Mouse (Mus musculus) MEL (cell line): ENCODE measurements around the gene Rragd. TPM values are rescaled to one million over a fixed set of nuclear protein-coding genes. Genes with fewer than 3 reads are reported as not detected.

Experiments
- DNase-seq: peaks from one replicate; pipeline ENCODE4 v3.0.0; 2011; ENCODE audit warnings: low read depth, low spot score
- H3K27ac ChIP-seq: 2 replicates; pipeline ENCODE4 v1.5.1; 2012; ENCODE audit warnings: low read depth, mild to moderate bottlenecking, control low read depth, low read length, moderate library complexity; ENCODE audit not compliant: control insufficient read depth
- H3K27me3 ChIP-seq, 2 experiments: fragments of 150-350 bp in 1 of 2; sonication (generic) in 1 of 2; 2 replicates each; pipeline ENCODE4 v1.6.1; 2012; ENCODE audit warnings: low read length in 2 of 2, mild to moderate bottlenecking in 2 of 2, improper control_type of control experiment in 1 of 2, moderate library complexity in 1 of 2; ENCODE audit not compliant: insufficient read depth in 2 of 2, control insufficient read depth in 1 of 2
- H3K36me3 ChIP-seq, 2 experiments: 2 replicates each; pipeline ENCODE4 v1.6.1; 2012 to 2014; ENCODE audit warnings: low read length in 2 of 2, improper control_type of control experiment in 1 of 2, inconsistent platforms in 1 of 2, mild to moderate bottlenecking in 1 of 2; ENCODE audit not compliant: insufficient read depth in 2 of 2, control insufficient read depth in 1 of 2
- H3K4me1 ChIP-seq, 2 experiments: fragments of 150-350 bp in 1 of 2; sonication (generic) in 1 of 2; 2 replicates each; pipeline ENCODE4 v1.6.1; 2012; ENCODE audit warnings: low read length in 2 of 2, improper control_type of control experiment in 1 of 2, mild to moderate bottlenecking in 1 of 2; ENCODE audit not compliant: insufficient read depth in 2 of 2, control insufficient read depth in 1 of 2
- H3K4me3 ChIP-seq, 2 experiments: fragments of 150-350 bp in 1 of 2; sonication (generic) in 1 of 2; 2 replicates each; pipeline ENCODE4 v1.5.1; 2012; ENCODE audit warnings: low read depth in 2 of 2, low read length in 2 of 2, mild to moderate bottlenecking in 2 of 2, moderate library complexity in 2 of 2, control low read depth in 1 of 2, improper control_type of control experiment in 1 of 2; ENCODE audit not compliant: control insufficient read depth in 1 of 2, insufficient read depth in 1 of 2
- H3K79me2 ChIP-seq: 2 replicates; pipeline ENCODE4 v1.6.1; 2012; ENCODE audit warnings: mild to moderate bottlenecking, low read length, moderate library complexity; ENCODE audit not compliant: control insufficient read depth, poor library complexity, insufficient read depth
- H3K9ac ChIP-seq: 2 replicates; pipeline ENCODE4 v1.6.1; 2012; ENCODE audit warnings: low read depth, mild to moderate bottlenecking, control low read depth, low read length, moderate library complexity; ENCODE audit not compliant: control insufficient read depth, poor library complexity, severe bottlenecking
- H3K9me3 ChIP-seq: fragments of 150-350 bp; sonication (generic); replicated peaks from 2 replicates; pipeline ENCODE4 v1.6.1; 2012; ENCODE audit warnings: mild to moderate bottlenecking, low read length, improper control_type of control experiment, moderate library complexity; ENCODE audit not compliant: insufficient read depth
- BHLHE40 ChIP-seq: IDR thresholded peaks from 2 replicates; pipeline ENCODE4 v1.6.1; 2012; ENCODE audit warnings: low read depth, mild to moderate bottlenecking, inconsistent platforms, low read length, improper control_type of control experiment, borderline replicate concordance
- CHD1 ChIP-seq: IDR thresholded peaks from 2 replicates; pipeline ENCODE4 v1.6.1; 2012; ENCODE audit warnings: low read depth, mild to moderate bottlenecking, inconsistent platforms, low read length, improper control_type of control experiment
- CHD2 ChIP-seq: IDR thresholded peaks from 2 replicates; pipeline ENCODE4 v1.6.1; 2011; ENCODE audit warnings: low read length, improper control_type of control experiment
- CTCF ChIP-seq, 3 experiments: IDR thresholded peaks in 2 of 3; conservative IDR thresholded peaks in 1 of 3; 2 replicates each; pipeline ENCODE4 v1.5.1; 2011 to 2012; ENCODE audit warnings: low read length in 3 of 3, low read depth in 2 of 3, mild to moderate bottlenecking in 2 of 3, improper control_type of control experiment in 1 of 3, inconsistent platforms in 1 of 3, mixed read lengths in 1 of 3, moderate library complexity in 1 of 3; ENCODE audit not compliant: control insufficient read depth in 1 of 3, insufficient read depth in 1 of 3, poor library complexity in 1 of 3, severe bottlenecking in 1 of 3
- MEF2A ChIP-seq: IDR thresholded peaks from 2 replicates; pipeline ENCODE4 v1.6.1; 2014; ENCODE audit warnings: low read depth, mild to moderate bottlenecking, inconsistent platforms, low read length, improper control_type of control experiment; ENCODE audit not compliant: poor library complexity, insufficient replicate concordance, severe bottlenecking; ENCODE audit errors: extremely low read depth
- MYB ChIP-seq: IDR thresholded peaks from 2 replicates; pipeline ENCODE4 v1.6.1; 2011; ENCODE audit warnings: mild to moderate bottlenecking, low read depth, low read length, improper control_type of control experiment
- NRF1 ChIP-seq: IDR thresholded peaks from 2 replicates; pipeline ENCODE4 v1.6.1; 2014; ENCODE audit warnings: low read depth, mild to moderate bottlenecking, inconsistent platforms, low read length, improper control_type of control experiment, moderate library complexity; ENCODE audit not compliant: poor library complexity, insufficient read depth, severe bottlenecking
- POLR2AphosphoS2 ChIP-seq: IDR thresholded peaks from 2 replicates; pipeline ENCODE4 v1.6.1; 2011; ENCODE audit warnings: low read length, improper control_type of control experiment
- RAD21 ChIP-seq: IDR thresholded peaks from 2 replicates; pipeline ENCODE4 v1.6.1; 2011; ENCODE audit warnings: mild to moderate bottlenecking, low read depth, low read length, improper control_type of control experiment
- SIN3A ChIP-seq: IDR thresholded peaks from 2 replicates; pipeline ENCODE4 v1.6.1; 2012; ENCODE audit warnings: low read length, improper control_type of control experiment, inconsistent platforms
- SMC3 ChIP-seq: IDR thresholded peaks from 2 replicates; pipeline ENCODE4 v1.6.1; 2011; ENCODE audit warnings: low read depth, low read length, improper control_type of control experiment
- TAL1 ChIP-seq: IDR thresholded peaks from 2 replicates; pipeline ENCODE4 v1.6.1; 2012; ENCODE audit warnings: mild to moderate bottlenecking, inconsistent platforms, low read length, moderate library complexity, mixed read lengths
- USF1 ChIP-seq: IDR thresholded peaks from 2 replicates; pipeline ENCODE4 v1.6.1; 2014; ENCODE audit warnings: low read depth, mild to moderate bottlenecking, inconsistent platforms, low read length, improper control_type of control experiment, moderate library complexity
- ZC3H11A ChIP-seq: IDR thresholded peaks from 2 replicates; pipeline ENCODE4 v1.6.1; 2012; ENCODE audit warnings: low read depth, mild to moderate bottlenecking, inconsistent platforms, low read length, improper control_type of control experiment
- ZKSCAN1 ChIP-seq: IDR thresholded peaks from 2 replicates; pipeline ENCODE4 v1.6.1; 2012; ENCODE audit warnings: low read depth, mild to moderate bottlenecking, inconsistent platforms, low read length, improper control_type of control experiment, moderate library complexity
- ZMIZ1 ChIP-seq: IDR thresholded peaks from 2 replicates; pipeline ENCODE4 v1.6.1; 2012; ENCODE audit warnings: low read depth, mild to moderate bottlenecking, inconsistent platforms, low read length, improper control_type of control experiment, moderate library complexity
- polyA plus RNA-seq, 2 experiments: library from polyadenylated mRNA; stranded (reverse) in 1 of 2; unstranded in 1 of 2; fragments of >175 nt in 1 of 2; fragments of >200 nt in 1 of 2; gene quantifications; 2 replicates each; pipeline versions ENCODE4 v1.2.1 to v1.2.4; 2012; ENCODE audit warnings: low replicate concordance in 2 of 2, low read depth in 1 of 2; ENCODE audit not compliant: insufficient read length in 2 of 2, insufficient read depth in 1 of 2, missing spikeins in 1 of 2
- total RNA-seq: library from RNA; depleted of rRNA; stranded (reverse); fragments of 300-350 nt; gene quantifications from 2 replicates; pipeline ENCODE4 v1.2.3, GENCODE M21; 2012

The Rragd gene
- total and polyA plus RNA-seq, 3 experiments: not detected

DNA sequence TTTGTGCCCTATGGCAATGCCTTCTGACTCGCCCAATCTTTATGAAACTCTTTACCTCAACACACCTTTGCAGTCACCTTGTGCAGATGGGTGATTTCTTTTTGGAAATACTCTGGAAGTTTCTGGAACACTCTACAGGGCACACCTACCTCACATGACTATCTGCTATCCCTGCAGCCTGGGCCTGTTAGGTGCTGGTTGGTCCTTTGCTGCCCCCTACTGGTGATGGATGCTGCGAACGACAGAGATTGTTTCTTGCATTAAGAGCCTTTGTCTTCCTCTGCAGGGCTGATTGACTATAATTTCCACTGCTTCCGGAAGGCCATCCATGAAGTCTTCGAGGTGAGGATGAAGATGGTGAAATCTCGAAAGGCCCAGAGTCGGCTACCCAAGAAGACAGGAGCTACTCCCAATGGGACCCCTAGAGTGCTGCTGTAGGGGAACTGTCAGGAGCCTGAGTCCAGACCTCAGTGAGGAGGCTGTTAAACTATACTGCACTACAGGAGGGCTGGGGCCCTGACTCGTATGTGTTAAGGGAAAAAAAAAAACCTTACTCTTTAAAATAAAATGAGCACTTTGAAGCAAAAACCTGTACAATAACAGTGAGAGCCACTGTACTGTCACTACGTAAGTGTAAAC lies 35.6 kb downstream of the Rragd start:
- no peak overlapping the region for H3K9ac ChIP-seq
- DNase-seq: peak; percentile 88
- no peaks in the 10 kb centered on the region for H3K36me3 ChIP-seq
- no peaks in the 10 kb centered on the region for H3K79me2 ChIP-seq
- no peaks in the 10 kb centered on the region; a peak in 1 of 4 replicates for H3K27me3 ChIP-seq
- TF ChIP-seq BHLHE40 (0 out of 2 replicates have a peak, but pooled peaks have one; percentile 41), RAD21 (peak; percentile 96), CHD1 (no peak), NRF1 (no peak), CHD2 (no peak), ZMIZ1 (no peak), CTCF (IDR thresholded peaks at IDR 0.05 in 2 of 3, conservative IDR thresholded peaks at IDR 0.05 in 1 of 3; ENCODE audit: control insufficient read depth in 1 of 3, insufficient read depth in 1 of 3, low read depth in 2 of 3, low read length in 3 of 3, poor library complexity in 1 of 3, severe bottlenecking in 1 of 3) (peak; percentile 93 to 98 (median 93)), MYB (no peak), ZKSCAN1 (no peak), POLR2AphosphoS2 (no peak), TAL1 (no peak), MEF2A (no peak), ZC3H11A (peak; percentile 82), USF1 (peak; percentile 42; the same call in 1 of the 2 replicates), SMC3 (peak; percentile 91)
- no peak overlapping the region for H3K4me3 ChIP-seq
- H3K4me1 ChIP-seq: no peaks in the 10 kb centered on the region
- no peak overlapping the region for H3K27ac ChIP-seq
- no peaks in the 10 kb centered on the region for H3K9me3 ChIP-seq

DNA sequence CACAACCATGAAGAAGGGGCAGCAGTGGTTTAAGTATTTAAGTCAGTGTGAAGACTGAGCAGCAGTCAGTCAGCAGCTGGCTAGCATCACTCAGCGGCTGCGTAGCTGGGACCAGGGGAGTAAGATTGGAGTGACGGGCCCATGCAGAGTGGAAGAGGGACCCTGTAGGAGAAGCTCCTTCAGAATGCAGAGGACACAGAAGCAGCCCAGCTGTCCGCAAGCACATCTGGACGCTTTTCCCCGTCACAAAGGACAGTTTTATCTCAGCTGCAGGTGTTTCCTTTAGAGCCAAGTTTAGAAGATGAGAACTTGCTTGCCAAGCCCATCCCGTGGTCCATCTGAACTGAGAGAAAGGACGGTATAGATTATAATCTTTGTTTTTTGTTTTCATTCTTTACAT lies 41.6 kb downstream of the Rragd start:
- Histone ChIP-seq H3K79me2 (no peaks in the 10 kb centered on the region), H3K27me3 (no peaks in the 10 kb centered on the region; a peak in 1 of 4 replicates), H3K4me1 (no peaks in the 10 kb centered on the region)
- TF ChIP-seq SIN3A (no peak), CHD2 (no peak), BHLHE40 (no peak), SMC3 (no peak)
- TF ChIP-seq, all 39 proteins: peak for 0
- Histone ChIP-seq H3K27ac (no peak overlapping the region), H3K9ac (no peak overlapping the region), H3K9me3 (no peaks in the 10 kb centered on the region), H3K36me3 (no peaks in the 10 kb centered on the region; a peak in 1 of 4 replicates), H3K4me3 (no peak overlapping the region)
- DNase-seq: no peak
